Mouse (Mus musculus) brain, embryonic 14.5 days (tissue): Measurements from ENCODE around the gene Olfr491.

Experiments
- CTCF ChIP-seq: fragments of 200-500 bp; IDR thresholded peaks from 2 replicates; pipeline ENCODE4 v1.5.1; 2012; ENCODE audit warnings: inconsistent platforms, mild to moderate bottlenecking, moderate library complexity, borderline replicate concordance; ENCODE audit not compliant: insufficient read depth, insufficient read length; ENCODE audit errors: extremely low read depth
- POLR2A ChIP-seq: fragments of 200-500 bp; IDR thresholded peaks from 2 replicates; pipeline ENCODE4 v1.6.1; 2012; ENCODE audit warnings: mild to moderate bottlenecking, inconsistent platforms, borderline replicate concordance; ENCODE audit not compliant: poor library complexity, insufficient read depth, insufficient read length, severe bottlenecking; ENCODE audit errors: extremely low read depth

DNA sequence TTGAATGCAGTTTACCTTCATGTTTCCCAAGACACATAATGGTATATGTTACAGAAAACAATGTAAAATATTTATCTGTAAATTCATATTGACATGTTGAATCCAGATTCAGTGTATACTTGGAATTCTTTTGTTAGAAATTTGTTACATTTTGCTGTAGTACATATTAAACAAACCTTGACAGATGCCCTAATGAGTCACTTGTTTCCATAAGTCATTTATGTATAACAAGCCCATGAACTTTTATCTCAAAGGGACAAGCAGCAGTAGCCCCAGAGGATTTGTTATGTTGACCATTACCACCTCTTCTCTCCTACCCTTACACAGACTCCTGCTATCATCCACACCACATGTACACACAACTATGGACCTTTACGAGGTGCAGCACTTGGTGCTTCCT, at the start of gene Olfr491:
- no peak for TF ChIP-seq CTCF
- TF ChIP-seq POLR2A = no peak
